Mouse (Mus musculus) CH12.LX (cell line): ENCODE data around the gene Nt5c2. TPM values are rescaled to one million over a fixed set of nuclear protein-coding genes. Genes with fewer than 3 reads are reported as not detected.

ENCODE experiments used
- DNase-seq: peaks from one replicate; pipeline ENCODE4 v3.0.0-alpha.2; 2013; ENCODE audit errors: extremely low read depth
- H3K27ac ChIP-seq: 2 replicates; pipeline ENCODE4 v1.5.1; 2012; ENCODE audit warnings: low read depth, mild to moderate bottlenecking, control low read depth, moderate library complexity; ENCODE audit not compliant: insufficient read depth
- H3K27me3 ChIP-seq: replicated peaks from 2 replicates; pipeline ENCODE3; 2012; ENCODE audit warnings: inconsistent platforms
- H3K36me3 ChIP-seq, 2 experiments: replicated peaks in 1 of 2; 2 replicates each; pipeline versions ENCODE3 to v1.6.1; 2012; ENCODE audit warnings: inconsistent platforms in 1 of 2, low read length in 1 of 2, mild to moderate bottlenecking in 1 of 2, mixed read lengths in 1 of 2, moderate library complexity in 1 of 2; ENCODE audit not compliant: control insufficient read depth in 1 of 2, insufficient read depth in 1 of 2
- H3K4me1 ChIP-seq, 2 experiments: 2 replicates each; pipeline ENCODE4 v1.6.1; 2012; ENCODE audit warnings: inconsistent platforms in 1 of 2, moderate library complexity in 1 of 2; ENCODE audit not compliant: insufficient read depth in 2 of 2, control insufficient read depth in 1 of 2
- H3K4me2 ChIP-seq: 2 replicates; pipeline ENCODE4 v1.6.1; 2012; ENCODE audit warnings: low read depth, mild to moderate bottlenecking, control low read depth; ENCODE audit not compliant: poor library complexity, insufficient read depth, severe bottlenecking
- H3K4me3 ChIP-seq, 3 experiments: fragments of 150-350 bp in 1 of 3; sonication (generic) in 1 of 3; replicated peaks in 1 of 3; 2 replicates each; pipeline versions ENCODE3 to v1.5.1; 2011 to 2012; ENCODE audit warnings: low read depth in 2 of 3, low read length in 2 of 3, mild to moderate bottlenecking in 2 of 3, moderate library complexity in 2 of 3, control low read depth in 1 of 3, improper control_type of control experiment in 1 of 3, inconsistent platforms in 1 of 3, mixed read lengths in 1 of 3; ENCODE audit not compliant: poor library complexity in 1 of 3
- H3K79me2 ChIP-seq: replicated peaks from 2 replicates; pipeline ENCODE4 v1.6.1; 2012; ENCODE audit warnings: mild to moderate bottlenecking, moderate library complexity; ENCODE audit not compliant: control insufficient read depth, poor library complexity, insufficient read depth, severe bottlenecking; ENCODE audit errors: extremely low read depth
- H3K9ac ChIP-seq: 2 replicates; pipeline ENCODE4 v1.6.1; 2012; ENCODE audit warnings: low read depth, mild to moderate bottlenecking, control low read depth, moderate library complexity; ENCODE audit not compliant: insufficient read depth
- H3K9me3 ChIP-seq: replicated peaks from 2 replicates; pipeline ENCODE3; 2012; ENCODE audit warnings: low read length, inconsistent platforms, mixed read lengths
- CHD2 ChIP-seq: IDR thresholded peaks from 2 replicates; pipeline ENCODE4 v1.6.1; 2011; ENCODE audit warnings: low read length, improper control_type of control experiment
- HCFC1 ChIP-seq: IDR thresholded peaks from 2 replicates; pipeline ENCODE4 v1.6.1; 2012; ENCODE audit warnings: low read depth, mild to moderate bottlenecking, inconsistent platforms, low read length, improper control_type of control experiment
- IRF4 ChIP-seq: IDR thresholded peaks from 2 replicates; pipeline ENCODE4 v1.6.1; 2014; ENCODE audit warnings: low read depth, mild to moderate bottlenecking, inconsistent platforms, low read length, improper control_type of control experiment
- JUN ChIP-seq: IDR thresholded peaks from 2 replicates; pipeline ENCODE4 v1.6.1; 2011; ENCODE audit warnings: low read depth, mild to moderate bottlenecking, low read length, improper control_type of control experiment, moderate library complexity; ENCODE audit not compliant: insufficient read depth
- JUND ChIP-seq: conservative IDR thresholded peaks from 2 replicates; pipeline ENCODE4 v1.6.1; 2011; ENCODE audit warnings: low read depth, low read length, improper control_type of control experiment
- MAX ChIP-seq: IDR thresholded peaks from 2 replicates; pipeline ENCODE4 v1.6.1; 2011; ENCODE audit warnings: low read length, improper control_type of control experiment
- MAZ ChIP-seq: IDR thresholded peaks from 2 replicates; pipeline ENCODE4 v1.6.1; 2012; ENCODE audit warnings: low read depth, mild to moderate bottlenecking, inconsistent platforms, low read length, improper control_type of control experiment, moderate library complexity
- MYC ChIP-seq: IDR thresholded peaks from 2 replicates; pipeline ENCODE4 v1.6.1; 2011; ENCODE audit warnings: low read depth, mild to moderate bottlenecking, improper control_type of control experiment, low read length
- NELFE ChIP-seq: IDR thresholded peaks from 2 replicates; pipeline ENCODE4 v1.6.1; 2011; ENCODE audit warnings: low read depth, low read length, improper control_type of control experiment
- PAX5 ChIP-seq: IDR thresholded peaks from 2 replicates; pipeline ENCODE4 v1.6.1; 2012; ENCODE audit warnings: low read length, inconsistent platforms, mixed read lengths
- SMC3 ChIP-seq: IDR thresholded peaks from 2 replicates; pipeline ENCODE4 v1.6.1; 2011; ENCODE audit warnings: low read depth, low read length, improper control_type of control experiment
- UBTF ChIP-seq: IDR thresholded peaks from 2 replicates; pipeline ENCODE4 v1.6.1; 2012; ENCODE audit warnings: low read depth, mild to moderate bottlenecking, inconsistent platforms, low read length, improper control_type of control experiment, moderate library complexity
- USF1 ChIP-seq: IDR thresholded peaks from 2 replicates; pipeline ENCODE4 v1.6.1; 2014; ENCODE audit warnings: low read depth, mild to moderate bottlenecking, inconsistent platforms, low read length, improper control_type of control experiment
- ZKSCAN1 ChIP-seq: IDR thresholded peaks from 2 replicates; pipeline ENCODE4 v1.6.1; 2012; ENCODE audit warnings: low read depth, inconsistent platforms, low read length, improper control_type of control experiment, borderline replicate concordance
- ZMIZ1 ChIP-seq: IDR thresholded peaks from 2 replicates; pipeline ENCODE4 v1.6.1; 2012; ENCODE audit warnings: low read depth, mild to moderate bottlenecking, inconsistent platforms, low read length, improper control_type of control experiment
- ZNF384 ChIP-seq: IDR thresholded peaks from 2 replicates; pipeline ENCODE4 v1.6.1; 2012; ENCODE audit warnings: low read depth, low read length, improper control_type of control experiment, inconsistent platforms
- dilution Hi-C: fragments of 300-500 bp; cut with MboI; formaldehyde crosslinking; loops from 2 replicates; pipeline ENCODE4 v1.14.3; 2020; ENCODE audit warnings: low sequenced_read_pairs; ENCODE audit not compliant: extremely low pct_unique_long_range_greater_than_20kb, extremely low pct_ligation_motif_present
- in situ Hi-C: fragments of 300-500 bp; cut with MboI; formaldehyde crosslinking; loops from 3 replicates; pipeline ENCODE4 v1.14.3; 2019; ENCODE audit warnings: low sequenced_read_pairs, low pct_ligation_motif_present, low pct_unique_long_range_greater_than_20kb, mixed read lengths
- polyA plus RNA-seq: library from polyadenylated mRNA; unstranded; fragments of >175 nt; gene quantifications from 2 replicates; pipeline ENCODE4 v1.2.1, GENCODE M21; 2012; ENCODE audit warnings: low read depth; ENCODE audit not compliant: insufficient read length
- total RNA-seq, 2 experiments: library from RNA; depleted of rRNA; stranded (reverse); fragments of 300-350 nt in 1 of 2; fragments of >200 nt in 1 of 2; gene quantifications; 2 replicates each; pipeline ENCODE4 v1.2.3; 2012 to 2014

The Nt5c2 gene
- total and polyA plus RNA-seq, 3 experiments, result 15.1 to 62.9 (median 21.1) TPM

- Histone ChIP-seq H3K79me2 (no peaks in the 10 kb centered on the region), H3K27ac (no peak overlapping the region), H3K36me3 (no peaks in the 10 kb centered on the region), H3K4me1 (no peaks in the 10 kb centered on the region), H3K4me3 (no peak overlapping the region), H3K4me2 (no peak overlapping the region), H3K9me3 (no peaks in the 10 kb centered on the region), H3K27me3 (no peaks in the 10 kb centered on the region), H3K9ac (no peak overlapping the region)
- no peak for TF ChIP-seq MYC
- no peak for TF ChIP-seq ZMIZ1
- TF ChIP-seq ZNF384, result no peak
- TF ChIP-seq IRF4, result no peak
- TF ChIP-seq ZKSCAN1, result no peak
- no peak for TF ChIP-seq MAZ
- TF ChIP-seq JUN, result no peak
- no peak for TF ChIP-seq HCFC1
- no peak for TF ChIP-seq JUND
- no peak for TF ChIP-seq CHD2
- no peak for TF ChIP-seq PAX5
- no peak for TF ChIP-seq SMC3
- no peak for TF ChIP-seq UBTF
- TF ChIP-seq USF1, result no peak
- no peak for TF ChIP-seq NELFE
- no peak for TF ChIP-seq MAX
- dilution Hi-C loops, result no loop called here
- in situ Hi-C loops, result no loop called here
- no peak for DNase-seq
Measured at GRCm38 (mm10) chr19:46834301-46834700, 180.7 kb downstream of the Nt5c2 start.

Other genes starting within 250 kb of the Nt5c2 start
- not detected in 2 replicates for gene Ina, start 455 bp downstream of the Nt5c2 start, total RNA-seq (2012; rRNA removed)
- gene Ina, start 455 bp downstream of the Nt5c2 start, total RNA-seq (2014; rRNA removed), result not detected in 2 replicates
- gene Ina, start 455 bp downstream of the Nt5c2 start, polyA plus RNA-seq, result not detected in 2 replicates
- gene Pcgf6, start 35.8 kb upstream of the Nt5c2 start, total RNA-seq (2012; rRNA removed), result 17.3 and 20.1 TPM in 2 replicates
- 43.8 and 48.0 TPM in 2 replicates for gene Pcgf6, start 35.8 kb upstream of the Nt5c2 start, total RNA-seq (2014; rRNA removed)
- gene Pcgf6, start 35.8 kb upstream of the Nt5c2 start, polyA plus RNA-seq, result 35.7 and 39.7 TPM in 2 replicates
- 10.0 and 10.4 TPM in 2 replicates for gene Taf5, start 52.6 kb upstream of the Nt5c2 start, total RNA-seq (2012; rRNA removed)
- gene Taf5, start 52.6 kb upstream of the Nt5c2 start, total RNA-seq (2014; rRNA removed), result 13.7 and 15.5 TPM in 2 replicates
- gene Taf5, start 52.6 kb upstream of the Nt5c2 start, polyA plus RNA-seq, result 8.9 and 10.5 TPM in 2 replicates
- gene Usmg5, start 75.5 kb upstream of the Nt5c2 start, total RNA-seq (2012; rRNA removed), result 226 and 344 TPM in 2 replicates
- gene Usmg5, start 75.5 kb upstream of the Nt5c2 start, total RNA-seq (2014; rRNA removed), result 500 and 646 TPM in 2 replicates
- gene Usmg5, start 75.5 kb upstream of the Nt5c2 start, polyA plus RNA-seq, result 511 and 674 TPM in 2 replicates
- 49.7 and 62.0 TPM in 2 replicates for gene Pdcd11, start 75.6 kb upstream of the Nt5c2 start, total RNA-seq (2012; rRNA removed)
- gene Pdcd11, start 75.6 kb upstream of the Nt5c2 start, total RNA-seq (2014; rRNA removed), result 24.6 and 26.6 TPM in 2 replicates
- gene Pdcd11, start 75.6 kb upstream of the Nt5c2 start, polyA plus RNA-seq, result 78.0 and 79.7 TPM in 2 replicates
- 10.4 and 11.9 TPM in 2 replicates for gene Calhm2, start 123.1 kb upstream of the Nt5c2 start, total RNA-seq (2012; rRNA removed)
- gene Calhm2, start 123.1 kb upstream of the Nt5c2 start, total RNA-seq (2014; rRNA removed), result 6.3 and 6.5 TPM in 2 replicates
- gene Calhm2, start 123.1 kb upstream of the Nt5c2 start, polyA plus RNA-seq, result 9.0 and 10.1 TPM in 2 replicates
- not detected in 2 replicates for gene Calhm1, start 129.1 kb upstream of the Nt5c2 start, total RNA-seq (2012; rRNA removed)
- not detected in 2 replicates for gene Calhm1, start 129.1 kb upstream of the Nt5c2 start, total RNA-seq (2014; rRNA removed)
- not detected in 2 replicates for gene Calhm1, start 129.1 kb upstream of the Nt5c2 start, polyA plus RNA-seq
- not detected in 2 replicates for gene Calhm3, start 142.6 kb upstream of the Nt5c2 start, total RNA-seq (2012; rRNA removed)
- not detected in 2 replicates for gene Calhm3, start 142.6 kb upstream of the Nt5c2 start, total RNA-seq (2014; rRNA removed)
- not detected in 2 replicates for gene Calhm3, start 142.6 kb upstream of the Nt5c2 start, polyA plus RNA-seq
- 0.13 TPM in 1 of 2 replicates, not detected in the other for gene Neurl1a, start 163.7 kb upstream of the Nt5c2 start, total RNA-seq (2012; rRNA removed)
- gene Neurl1a, start 163.7 kb upstream of the Nt5c2 start, total RNA-seq (2014; rRNA removed), result 0.05 TPM in 1 of 2 replicates, not detected in the other
- not detected in 2 replicates for gene Neurl1a, start 163.7 kb upstream of the Nt5c2 start, polyA plus RNA-seq